Mouse (Mus musculus) limb, embryonic 13.5 days (tissue): ENCODE measurements around the gene Nav2. TPM values are rescaled to one million over a fixed set of nuclear protein-coding genes. Genes with fewer than 3 reads are reported as not detected.
A peak's percentile ranks its signal among the peaks of the same experiment; 100 is the strongest.

ENCODE experiments used
- ATAC-seq: fragments of 200-750 bp; cut with Nextera tagmentation; 2 replicates; pipeline ENCODE4 v1.8.0; 2017; ENCODE audit warnings: low read depth, moderate number of reproducible peaks, moderate TSS enrichment; ENCODE audit not compliant: low FRiP score
- H3K27ac ChIP-seq: fragments of 300-500 bp; sonication (generic); 2 replicates; pipeline ENCODE4 v1.5.1; 2015; ENCODE audit warnings: inconsistent platforms, mild to moderate bottlenecking, moderate library complexity
- H3K27me3 ChIP-seq: fragments of 300-500 bp; sonication (generic); 2 replicates; pipeline ENCODE4 v1.6.1; 2015; ENCODE audit warnings: mild to moderate bottlenecking, inconsistent platforms
- H3K36me3 ChIP-seq: fragments of 300-500 bp; sonication (generic); 2 replicates; pipeline ENCODE4 v1.6.1; 2015; ENCODE audit warnings: inconsistent platforms, mild to moderate bottlenecking, moderate library complexity
- H3K4me1 ChIP-seq: fragments of 300-500 bp; sonication (generic); 2 replicates; pipeline ENCODE4 v1.6.1; 2015; ENCODE audit warnings: inconsistent platforms
- H3K4me2 ChIP-seq: fragments of 300-500 bp; sonication (generic); replicated peaks from 2 replicates; pipeline ENCODE4 v1.6.1; 2015; ENCODE audit warnings: inconsistent platforms, mild to moderate bottlenecking, moderate library complexity
- H3K4me3 ChIP-seq: fragments of 300-500 bp; sonication (generic); 2 replicates; pipeline ENCODE4 v1.5.1; 2015; ENCODE audit warnings: moderate library complexity, mild to moderate bottlenecking, inconsistent platforms
- H3K9ac ChIP-seq: fragments of 300-500 bp; sonication (generic); 2 replicates; pipeline ENCODE4 v1.6.1; 2015; ENCODE audit warnings: mild to moderate bottlenecking, inconsistent platforms
- H3K9me3 ChIP-seq: fragments of 300-500 bp; sonication (generic); 2 replicates; pipeline ENCODE4 v1.6.1; 2016; ENCODE audit warnings: inconsistent platforms
- WGBS: fragments of 180-500 bp; shearing (Covaris S2); methylation state at CpG from one replicate; pipeline ENCODE4 v1.1.7; 2015; 5-methylcytosine and 5-hydroxymethylcytosine counted together
- polyA plus RNA-seq: library from polyadenylated mRNA; unstranded; fragments of >200 nt; fragmentation: Nextera tagmentation; extraction: Ambion mirVana; gene quantifications from 2 replicates; pipeline ENCODE4 v1.2.1, GENCODE M21; 2015

The Nav2 gene
- polyA plus RNA-seq, 1 experiment from 2014 or later: 17.4 TPM

GRCm38 (mm10) chr7:49217786-49218185, 309.3 kb downstream of the Nav2 start:
- WGBS: 22% methylated on average over 6 of the region's 6 CpGs
- no peaks in the 10 kb centered on the region for H3K36me3 ChIP-seq
- H3K9ac ChIP-seq: no peak overlapping the region
- no peaks in the 10 kb centered on the region for H3K27me3 ChIP-seq
- peaks cover 15% of the 10 kb centered on the region for H3K4me1 ChIP-seq
- no peak for ATAC-seq
- H3K27ac ChIP-seq: no peak overlapping the region; the same call in 1 of the 2 replicates
- H3K4me2 ChIP-seq: no peak overlapping the region
- H3K4me3 ChIP-seq: no peak overlapping the region
- no peaks in the 10 kb centered on the region for H3K9me3 ChIP-seq

GRCm38 (mm10) chr7:49225741-49226140, 317.2 kb downstream of the Nav2 start:
- H3K27ac ChIP-seq: no peak overlapping the region
- WGBS: 68% methylated on average over 5 of the region's 5 CpGs
- ATAC-seq: no peak
- H3K9ac ChIP-seq: no peak overlapping the region
- H3K36me3 ChIP-seq: no peaks in the 10 kb centered on the region
- no peaks in the 10 kb centered on the region for H3K4me1 ChIP-seq
- H3K4me2 ChIP-seq: no peak overlapping the region
- H3K4me3 ChIP-seq: no peak overlapping the region
- no peaks in the 10 kb centered on the region for H3K9me3 ChIP-seq
- no peaks in the 10 kb centered on the region for H3K27me3 ChIP-seq

- H3K27ac ChIP-seq: no peak overlapping the region
- H3K27me3 ChIP-seq: no peaks in the 10 kb centered on the region
- ATAC-seq: no peak
- no peaks in the 10 kb centered on the region for H3K9me3 ChIP-seq
- H3K4me3 ChIP-seq: no peak overlapping the region
- WGBS: 83% methylated on average over 2 of the region's 2 CpGs
- no peaks in the 10 kb centered on the region for H3K4me1 ChIP-seq
- H3K36me3 ChIP-seq: no peaks in the 10 kb centered on the region
- H3K4me2 ChIP-seq: no peak overlapping the region
- no peak overlapping the region for H3K9ac ChIP-seq
Measured at GRCm38 (mm10) chr7:49232969-49233368, 324.5 kb downstream of the Nav2 start.

- H3K27me3 ChIP-seq: no peaks in the 10 kb centered on the region
- H3K4me3 ChIP-seq: no peak overlapping the region
- H3K9me3 ChIP-seq: no peaks in the 10 kb centered on the region
- 67% methylated on average over 8 of the region's 8 CpGs for WGBS
- H3K36me3 ChIP-seq: no peaks in the 10 kb centered on the region
- no peak overlapping the region for H3K4me2 ChIP-seq
- no peak overlapping the region for H3K27ac ChIP-seq
- no peak overlapping the region for H3K9ac ChIP-seq
- H3K4me1 ChIP-seq: no peaks in the 10 kb centered on the region
- ATAC-seq: no peak
Measured at GRCm38 (mm10) chr7:49234288-49234687, 325.8 kb downstream of the Nav2 start.

- no peak overlapping the region for H3K4me3 ChIP-seq
- H3K36me3 ChIP-seq: no peaks in the 10 kb centered on the region
- 59% methylated on average over 9 of the region's 9 CpGs for WGBS
- H3K27me3 ChIP-seq: 0 out of 2 replicates have a peak, but pooled peaks cover 2% of the 10 kb centered on the region
- no peaks in the 10 kb centered on the region for H3K9me3 ChIP-seq
- H3K27ac ChIP-seq: no peak overlapping the region
- ATAC-seq: no peak
- no peaks in the 10 kb centered on the region for H3K4me1 ChIP-seq
- H3K9ac ChIP-seq: no peak overlapping the region
- H3K4me2 ChIP-seq: no peak overlapping the region
Measured at GRCm38 (mm10) chr7:49235271-49235681, 326.8 kb downstream of the Nav2 start.

- ATAC-seq: no peak
- Histone ChIP-seq H3K9ac (no peak overlapping the region), H3K4me3 (no peak overlapping the region), H3K27ac (no peak overlapping the region), H3K4me2 (no peak overlapping the region), H3K27me3 (0 out of 2 replicates have a peak, but pooled peaks cover 2% of the 10 kb centered on the region), H3K36me3 (no peaks in the 10 kb centered on the region), H3K4me1 (no peaks in the 10 kb centered on the region), H3K9me3 (no peaks in the 10 kb centered on the region)
- 73% methylated on average over 3 of the region's 3 CpGs for WGBS
Measured at GRCm38 (mm10) chr7:49235821-49236220, 327.3 kb downstream of the Nav2 start.

- no peak for ATAC-seq
- H3K4me1 ChIP-seq: peaks cover 4% of the 10 kb centered on the region; the same call in 1 of the 2 replicates
- WGBS: 82% methylated on average over 7 of the region's 7 CpGs
- no peaks in the 10 kb centered on the region for H3K9me3 ChIP-seq
- no peak overlapping the region for H3K4me2 ChIP-seq
- no peaks in the 10 kb centered on the region for H3K36me3 ChIP-seq
- no peak overlapping the region for H3K4me3 ChIP-seq
- peaks cover 9% of the 10 kb centered on the region; the same call in 1 of the 2 replicates for H3K27me3 ChIP-seq
- no peak overlapping the region for H3K9ac ChIP-seq
- H3K27ac ChIP-seq: no peak overlapping the region
Measured at GRCm38 (mm10) chr7:49240461-49240860, 331.9 kb downstream of the Nav2 start.

- no peak overlapping the region for H3K4me2 ChIP-seq
Measured at GRCm38 (mm10) chr7:49241229-49241751, 332.8 kb downstream of the Nav2 start.

GRCm38 (mm10) chr7:49242261-49242660, 333.7 kb downstream of the Nav2 start:
- Histone ChIP-seq H3K27ac (no peak overlapping the region), H3K27me3 (peaks cover 22% of the 10 kb centered on the region), H3K9me3 (no peaks in the 10 kb centered on the region), H3K4me1 (peaks cover 17% of the 10 kb centered on the region), H3K9ac (no peak overlapping the region), H3K36me3 (no peaks in the 10 kb centered on the region), H3K4me3 (no peak overlapping the region), H3K4me2 (no peak overlapping the region)
- no peak for ATAC-seq
- WGBS: 50% methylated on average over 5 of the region's 5 CpGs

More at GRCm38 (mm10) chr7:49241229-49241751, 332.8 kb downstream of the Nav2 start:
- H3K4me1 ChIP-seq: peaks cover 7% of the 10 kb centered on the region
- 72% methylated on average over 3 of the region's 3 CpGs for WGBS
- peaks cover 12% of the 10 kb centered on the region for H3K27me3 ChIP-seq
- H3K4me3 ChIP-seq: no peak overlapping the region
- H3K27ac ChIP-seq: no peak overlapping the region
- H3K36me3 ChIP-seq: no peaks in the 10 kb centered on the region
- ATAC-seq: no peak
- H3K9ac ChIP-seq: no peak overlapping the region
- H3K9me3 ChIP-seq: no peaks in the 10 kb centered on the region

- 90% methylated on average over 4 of the region's 4 CpGs for WGBS
- H3K27ac ChIP-seq: no peak overlapping the region
- ATAC-seq: no peak
Measured at GRCm38 (mm10) chr7:49243079-49243478, 334.6 kb downstream of the Nav2 start.

GRCm38 (mm10) chr7:49245537-49246239, 337.2 kb downstream of the Nav2 start:
- Histone ChIP-seq H3K4me2 (peak overlapping the region; percentile 99), H3K4me3 (peak overlapping the region; percentile 59), H3K27me3 (peaks cover 46% of the 10 kb centered on the region), H3K36me3 (no peaks in the 10 kb centered on the region), H3K27ac (no peak overlapping the region; the same call in 1 of the 2 replicates), H3K4me1 (peaks cover 30% of the 10 kb centered on the region), H3K9ac (peak overlapping the region; percentile 73), H3K9me3 (no peaks in the 10 kb centered on the region)
- under 1% methylated on average over 50 of the region's 68 CpGs for WGBS
- peak; percentile 95 for ATAC-seq

More at GRCm38 (mm10) chr7:49243079-49243478, 334.6 kb downstream of the Nav2 start:
- H3K9me3 ChIP-seq: no peaks in the 10 kb centered on the region
- no peak overlapping the region for H3K4me3 ChIP-seq
- H3K4me1 ChIP-seq: peaks cover 25% of the 10 kb centered on the region
- H3K9ac ChIP-seq: no peak overlapping the region
- H3K27me3 ChIP-seq: peaks cover 30% of the 10 kb centered on the region
- no peaks in the 10 kb centered on the region for H3K36me3 ChIP-seq
- H3K4me2 ChIP-seq: no peak overlapping the region

GRCm38 (mm10) chr7:49246240-49246578, 337.7 kb downstream of the Nav2 start:
- WGBS: under 1% methylated on average over 31 of the region's 31 CpGs
- no peak; the same call in 1 of the 2 replicates for ATAC-seq

More at GRCm38 (mm10) chr7:49246240-49246578, 337.7 kb downstream of the Nav2 start:
- no peak overlapping the region for H3K27ac ChIP-seq
- peaks cover 31% of the 10 kb centered on the region for H3K4me1 ChIP-seq
- H3K9me3 ChIP-seq: no peaks in the 10 kb centered on the region
- H3K4me3 ChIP-seq: peak overlapping the region; percentile 59
- H3K9ac ChIP-seq: peak overlapping the region; percentile 67
- H3K4me2 ChIP-seq: peak overlapping the region; percentile 99
- H3K36me3 ChIP-seq: no peaks in the 10 kb centered on the region
- peaks cover 46% of the 10 kb centered on the region for H3K27me3 ChIP-seq
